Mouse (Mus musculus) megakaryocyte-erythroid progenitor cell, adult 5-6 weeks (primary cell): ENCODE data around the gene LTO1. TPM values are rescaled to one million over a fixed set of nuclear protein-coding genes. Genes with fewer than 3 reads are reported as not detected.
"Not testable (repeated sequence)": the region's sequence is repeated elsewhere in the genome, so short reads cannot be mapped to it uniquely, and the experiment has no call there.

ENCODE experiments used
- ATAC-seq: replicated peaks from 2 replicates; pipeline ENCODE4 v1.8.0; 2016; ENCODE audit warnings: mild to moderate bottlenecking, inconsistent platforms; ENCODE audit not compliant: severe bottlenecking, poor library complexity, low FRiP score, low TSS enrichment
- total RNA-seq, 2 experiments: library from RNA; stranded (forward) in 1 of 2; stranded (reverse) in 1 of 2; fragments of 200-1000, 215-1000 nt in 1 of 2; fragments of >200 nt in 1 of 2; fragmentation: Nextera tagmentation in 1 of 2; gene quantifications; 2 replicates each; pipeline ENCODE4 v1.2.3; 2014 to 2017

The LTO1 gene
- total RNA-seq (2014; fragmentation: Nextera tagmentation) (21.0 and 40.2 TPM in 2 replicates), total RNA-seq (2017) (27.1 and 30.4 TPM in 2 replicates)

DNA sequence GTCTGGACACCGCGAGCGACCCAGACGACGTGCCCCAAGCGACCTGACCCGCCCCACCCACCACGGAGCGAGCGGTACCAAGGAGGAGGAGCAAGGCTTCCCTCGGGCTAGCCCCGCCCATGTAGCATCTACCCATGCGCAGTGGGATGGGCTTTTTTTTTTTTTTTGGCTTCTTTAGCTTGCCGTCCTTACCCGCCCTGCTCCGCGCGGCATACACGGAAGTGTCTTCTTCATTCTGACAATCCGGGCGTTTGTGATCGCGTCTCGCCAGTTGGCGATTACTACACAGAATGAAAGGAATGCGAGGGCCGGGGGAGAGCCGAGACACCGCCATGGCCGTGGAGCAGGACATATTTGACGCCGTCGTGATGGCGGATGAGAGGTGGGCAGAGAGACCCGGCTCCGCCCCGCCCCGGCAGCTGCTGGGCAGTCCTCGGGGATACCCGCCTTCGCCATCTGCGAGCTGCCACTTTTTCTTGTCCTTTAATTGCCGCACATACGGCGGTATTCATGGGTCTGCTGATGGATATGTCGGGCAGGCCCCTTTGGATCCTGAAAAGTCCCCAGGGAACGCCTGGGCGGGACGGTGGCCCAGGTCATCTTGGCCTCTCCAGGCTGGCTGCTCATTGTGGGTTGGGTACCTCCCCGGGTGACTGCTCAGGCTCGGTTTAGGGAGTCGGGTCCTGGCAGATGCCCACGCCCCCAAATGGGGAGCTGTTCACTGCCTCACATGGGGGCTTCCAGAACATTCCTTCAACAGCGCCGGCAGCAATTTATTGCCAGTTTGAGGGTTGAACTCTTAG, at the start of gene LTO1:
Gene LTO1, plus strand, starts transcription at position 153 of the 803 bp plus-strand sequence.
- peak; percentile 92 for ATAC-seq

DNA sequence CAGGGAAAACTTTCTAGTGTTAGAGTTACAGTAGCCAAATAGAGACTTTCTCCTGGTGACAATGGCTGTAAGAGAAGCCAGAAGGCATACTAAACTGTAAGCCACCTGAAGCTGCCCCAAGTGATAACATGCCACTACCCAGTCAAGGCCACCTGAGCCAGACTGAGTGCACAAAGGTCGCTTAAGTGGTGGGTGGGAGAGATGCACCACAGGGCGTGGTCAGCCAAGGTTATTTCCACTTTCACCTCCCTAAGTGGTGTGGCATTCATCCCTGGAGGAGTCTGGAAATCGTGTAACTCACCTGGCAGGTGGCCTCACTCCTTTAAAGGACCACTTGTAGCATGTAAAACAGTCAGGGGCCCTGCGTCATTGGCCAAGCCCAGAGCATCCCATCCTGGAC, 47.7 kb upstream of the LTO1 start:
- ATAC-seq, result no peak

DNA sequence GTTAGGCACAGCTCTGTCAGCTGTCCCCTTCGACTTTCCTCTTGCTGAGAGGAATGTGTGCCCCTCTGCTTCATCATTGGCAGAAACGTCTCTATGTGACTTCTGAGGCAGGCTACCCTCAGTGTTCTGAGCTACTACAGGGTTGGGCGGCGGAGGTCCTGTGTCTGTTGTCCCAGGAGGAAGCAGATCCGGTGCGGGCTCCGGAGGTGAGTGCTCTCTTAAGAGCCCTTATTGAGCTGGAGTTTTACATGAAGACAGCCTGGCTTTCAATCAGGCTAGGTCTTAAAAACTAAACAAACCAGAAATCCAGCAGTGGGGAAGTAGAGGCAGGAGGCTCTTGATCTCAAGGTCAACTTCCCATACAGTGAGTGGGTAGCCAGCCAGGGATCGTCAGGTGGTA, 47.3 kb upstream of the LTO1 start:
- ATAC-seq, result no peak

GRCm38 (mm10) chr7:144872420-144872819, 42.5 kb upstream of the LTO1 start:
- no peak for ATAC-seq

DNA sequence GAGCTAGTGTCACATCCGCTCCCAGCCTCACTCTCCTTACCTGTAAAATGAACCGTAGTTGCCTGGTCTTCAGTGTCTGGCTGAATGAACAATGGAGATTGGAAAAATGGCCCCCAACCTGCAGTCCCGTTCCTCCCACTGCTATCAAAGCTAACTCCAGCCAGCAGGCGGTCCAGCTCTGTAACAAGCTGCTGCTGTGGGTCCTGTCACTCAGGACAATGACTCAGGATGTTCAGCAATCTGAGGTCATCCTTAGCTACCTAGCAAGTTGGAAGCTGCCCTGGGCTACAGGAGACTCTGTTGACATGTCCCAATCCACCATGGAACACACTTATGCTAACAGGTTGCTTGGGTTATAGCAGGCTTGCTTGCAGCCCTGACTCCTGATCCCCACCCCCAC, 41.7 kb upstream of the LTO1 start:
- ATAC-seq, result no peak

DNA sequence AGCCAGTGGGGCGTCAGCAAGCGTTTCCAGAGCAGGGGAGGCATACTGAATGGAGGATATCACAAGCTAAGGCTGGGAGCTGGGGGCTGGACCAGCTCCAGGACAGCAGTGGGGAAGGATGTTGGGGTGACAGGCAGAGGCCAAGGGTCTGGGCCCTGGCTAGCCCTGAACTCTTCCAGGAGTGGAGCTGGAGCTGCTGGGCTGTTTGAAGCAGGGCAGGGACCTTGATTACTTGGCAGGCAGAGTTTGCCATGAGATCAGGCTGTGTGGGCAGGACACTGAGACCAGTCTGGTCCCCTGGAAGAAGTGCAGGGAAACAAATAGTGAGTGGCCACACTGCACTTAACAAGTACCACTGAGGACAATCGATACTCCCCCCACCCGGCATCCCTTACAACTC, 40.7 kb upstream of the LTO1 start:
- ATAC-seq, result no peak

- ATAC-seq, result no peak
Measured at GRCm38 (mm10) chr7:144878401-144878800, 36.5 kb upstream of the LTO1 start.

DNA sequence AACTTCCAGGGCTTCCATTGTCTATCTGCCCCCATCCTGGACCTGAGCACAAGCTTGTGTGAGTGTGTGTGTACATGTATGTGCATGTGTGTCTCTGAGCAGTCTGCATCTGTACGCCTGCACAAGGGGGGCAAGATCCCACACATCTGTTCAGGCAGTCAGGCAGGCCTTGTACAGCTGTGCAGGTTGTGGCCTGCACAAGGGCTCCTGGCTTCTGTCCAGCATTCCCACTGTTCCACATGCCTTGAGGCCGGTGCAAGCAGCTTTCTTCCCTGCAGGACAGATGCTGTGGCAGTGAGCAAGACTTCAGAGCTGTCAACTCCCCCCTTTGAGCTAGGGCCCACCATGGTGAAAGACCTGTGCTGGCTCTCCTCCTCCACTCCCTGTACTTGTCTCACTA, 31.8 kb upstream of the LTO1 start:
- ATAC-seq, result no peak

DNA sequence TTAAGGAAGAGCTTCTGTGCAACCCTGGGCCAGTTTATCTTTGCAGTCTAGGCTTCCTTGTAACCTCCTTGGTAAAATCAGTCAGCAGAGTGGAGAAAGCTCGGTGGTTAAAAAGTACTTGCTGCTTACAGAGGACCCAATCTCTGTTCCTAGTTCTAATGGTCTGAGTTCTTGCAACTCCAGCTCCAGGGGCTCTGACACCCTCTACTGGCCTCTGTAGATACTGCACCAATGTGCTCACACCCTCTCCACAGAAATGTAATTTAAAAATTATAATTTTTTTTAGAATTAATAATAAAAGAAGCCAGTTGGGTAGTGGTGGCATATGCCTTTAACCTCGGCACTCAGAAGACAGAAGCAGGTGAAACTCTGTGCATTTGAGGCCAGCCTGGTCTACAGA, 27.2 kb upstream of the LTO1 start:
- 0 out of 2 replicates have a peak, but pooled peaks have one; percentile 63 for ATAC-seq

GRCm38 (mm10) chr7:144888564-144889299, 26.2 kb upstream of the LTO1 start:
- ATAC-seq, result no peak

- not testable (repeated sequence) for ATAC-seq
Measured at GRCm38 (mm10) chr7:144890661-144891060, 24.2 kb upstream of the LTO1 start.

DNA sequence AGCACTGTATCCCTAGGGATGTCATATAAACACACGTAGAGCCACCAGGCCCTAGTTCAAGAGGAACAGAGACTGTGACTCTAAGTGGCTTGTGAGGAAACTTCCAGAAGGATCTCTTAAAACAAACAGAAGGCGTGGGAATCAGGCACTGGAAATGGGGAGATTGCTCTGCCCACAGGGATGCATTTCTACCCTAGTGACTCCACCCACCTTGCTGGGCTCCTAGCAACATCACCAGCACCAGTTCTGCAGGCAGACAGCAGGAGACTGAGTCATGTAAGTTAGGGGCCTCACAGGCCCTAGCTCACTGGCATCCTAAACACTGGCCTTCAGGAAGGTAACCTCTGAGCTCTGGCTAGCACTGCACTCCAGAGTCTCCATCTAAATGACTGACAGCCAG, 23.0 kb upstream of the LTO1 start:
- no peak for ATAC-seq

DNA sequence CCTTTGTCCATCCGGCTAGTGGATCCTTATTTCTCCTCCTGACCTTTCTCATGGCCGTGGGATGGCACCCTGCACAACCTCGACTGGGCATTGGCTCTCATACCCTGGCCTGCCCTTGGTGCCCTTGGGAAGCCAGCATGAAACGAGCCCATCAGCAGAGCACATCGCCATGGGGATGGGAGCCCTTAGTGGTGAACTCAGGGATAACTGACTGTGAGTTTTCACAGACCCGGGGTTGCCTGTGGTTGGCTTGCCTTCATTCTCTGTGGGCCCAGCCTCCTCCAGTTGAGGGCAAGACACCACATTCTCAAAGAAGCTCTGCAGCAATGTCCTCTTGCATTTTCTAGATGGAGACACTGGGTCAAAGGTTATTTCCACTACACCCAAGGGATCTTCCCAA, 22.6 kb upstream of the LTO1 start:
- ATAC-seq, result no peak

DNA sequence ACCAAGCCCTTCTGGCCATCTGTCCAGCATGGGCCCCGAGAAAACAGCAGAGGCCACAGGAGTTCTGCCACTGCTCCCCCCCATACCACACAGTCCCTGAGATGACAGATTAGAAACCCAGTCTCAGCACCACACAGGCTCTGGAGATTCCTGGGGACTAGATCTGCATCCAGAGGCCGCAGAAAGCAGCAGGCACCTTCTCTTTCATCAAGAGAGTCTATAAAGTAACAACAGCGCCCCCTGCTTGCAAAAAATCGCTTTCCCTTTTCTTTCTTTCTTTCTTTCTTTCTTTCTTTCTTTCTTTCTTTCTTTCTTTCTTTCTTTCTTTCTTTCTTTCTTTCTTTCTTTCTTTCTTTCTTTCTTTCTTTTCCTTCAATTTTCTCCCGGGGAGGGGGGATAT, 20.7 kb upstream of the LTO1 start:
- no peak for ATAC-seq

GRCm38 (mm10) chr7:144894706-144895105, 20.2 kb upstream of the LTO1 start:
- no peak for ATAC-seq

DNA sequence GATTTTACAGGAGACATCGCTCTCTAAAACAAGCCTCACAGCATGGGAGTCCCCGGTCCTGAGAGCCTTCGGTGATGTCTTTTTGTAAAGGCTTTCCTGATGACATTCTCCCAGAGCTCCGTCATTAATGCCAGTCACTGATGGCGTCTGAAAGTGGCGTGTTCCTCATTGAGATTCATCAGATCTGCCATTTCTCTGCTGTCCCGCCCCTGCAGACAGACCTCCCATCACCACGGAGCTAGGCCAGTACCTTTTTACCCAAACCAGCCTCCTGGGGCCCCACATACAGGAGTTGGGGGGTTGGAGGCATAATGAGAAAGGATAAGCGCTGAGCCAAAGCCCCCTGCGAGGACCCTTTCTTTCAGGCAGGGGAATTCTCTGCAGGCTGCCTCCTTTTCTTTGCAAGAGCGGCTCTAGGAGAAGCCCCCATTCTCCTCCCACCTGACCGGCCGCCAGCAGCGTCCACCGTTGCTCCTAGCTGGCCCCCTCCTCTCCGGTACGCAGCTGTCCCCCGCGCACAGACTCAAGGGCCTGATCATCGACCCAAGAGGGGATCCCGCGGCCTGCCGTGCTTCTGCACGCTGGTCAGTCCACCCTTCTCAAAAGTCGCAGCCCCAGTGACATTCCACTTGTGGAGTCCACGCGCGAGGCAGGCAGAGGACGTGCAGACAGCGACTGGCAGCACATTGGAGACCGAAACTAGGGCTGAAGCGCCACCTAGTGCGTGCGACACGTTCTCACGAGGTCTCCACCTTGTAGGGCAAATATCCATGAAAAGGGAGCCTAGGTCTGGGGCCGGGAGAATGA, 19.4 kb upstream of the LTO1 start:
- ATAC-seq, result peak; percentile 78

DNA sequence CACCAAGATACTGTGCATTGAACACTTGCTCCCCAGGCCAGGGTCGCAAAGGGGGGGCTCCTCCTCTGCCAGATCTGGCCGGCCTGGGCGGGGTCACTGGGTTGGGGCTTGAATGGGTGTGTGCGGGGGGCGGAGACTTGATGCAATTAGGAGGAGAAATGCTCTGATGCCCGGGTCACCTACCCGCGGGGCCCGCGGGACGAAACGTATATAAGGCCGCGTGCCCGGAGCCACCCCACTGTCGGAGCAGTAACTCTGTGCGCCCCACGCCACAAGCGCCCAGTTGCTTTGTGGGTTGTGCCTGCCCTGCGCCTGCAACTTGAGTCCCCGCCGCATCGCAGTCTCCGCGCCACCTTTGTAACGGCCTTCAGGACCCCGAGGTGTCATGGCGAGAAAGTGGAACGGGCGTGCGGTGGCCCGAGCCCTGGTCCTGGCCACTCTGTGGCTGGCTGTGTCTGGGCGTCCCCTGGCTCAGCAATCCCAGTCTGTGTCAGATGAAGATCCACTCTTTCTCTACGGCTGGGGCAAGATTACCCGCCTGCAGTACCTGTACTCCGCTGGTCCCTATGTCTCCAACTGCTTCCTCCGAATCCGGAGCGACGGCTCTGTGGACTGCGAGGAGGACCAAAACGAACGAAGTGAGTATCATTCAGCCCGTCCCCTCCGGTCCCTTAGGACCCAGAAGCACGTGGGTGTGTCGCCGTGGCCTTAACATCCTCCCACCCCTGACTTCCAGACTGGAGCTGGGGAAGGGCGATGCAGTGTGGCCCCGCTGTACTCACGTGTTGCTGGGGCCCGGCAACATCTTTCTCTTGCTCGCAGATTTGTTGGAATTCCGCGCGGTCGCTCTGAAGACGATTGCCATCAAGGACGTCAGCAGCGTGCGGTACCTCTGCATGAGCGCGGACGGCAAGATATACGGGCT, 18.3 kb upstream of the LTO1 start, which contains the start of gene Fgf15:
Gene Fgf15, plus strand, starts transcription at position 238 of the 925 bp plus-strand sequence.
- peak; percentile 20; the same call in 1 of the 2 replicates for ATAC-seq

DNA sequence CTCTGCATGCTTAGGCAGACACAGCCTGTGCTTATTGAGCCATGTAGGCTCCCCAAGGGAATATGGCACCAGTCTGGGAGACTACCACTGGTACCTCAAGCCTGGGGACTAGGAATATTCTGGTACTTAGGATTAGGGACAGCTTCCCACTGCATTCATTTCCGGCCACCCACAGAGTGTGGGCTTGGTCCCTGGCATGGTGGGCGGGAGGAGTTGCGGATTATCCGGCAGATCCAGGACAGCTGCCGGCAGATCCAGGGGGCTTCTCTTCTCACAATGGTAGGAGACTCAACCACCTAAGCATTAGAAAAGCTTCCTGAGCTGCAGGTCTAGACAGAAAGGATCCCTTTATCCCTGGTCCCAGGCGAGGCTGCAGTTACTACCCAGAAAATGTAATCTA, 16.4 kb upstream of the LTO1 start:
- no peak for ATAC-seq

DNA sequence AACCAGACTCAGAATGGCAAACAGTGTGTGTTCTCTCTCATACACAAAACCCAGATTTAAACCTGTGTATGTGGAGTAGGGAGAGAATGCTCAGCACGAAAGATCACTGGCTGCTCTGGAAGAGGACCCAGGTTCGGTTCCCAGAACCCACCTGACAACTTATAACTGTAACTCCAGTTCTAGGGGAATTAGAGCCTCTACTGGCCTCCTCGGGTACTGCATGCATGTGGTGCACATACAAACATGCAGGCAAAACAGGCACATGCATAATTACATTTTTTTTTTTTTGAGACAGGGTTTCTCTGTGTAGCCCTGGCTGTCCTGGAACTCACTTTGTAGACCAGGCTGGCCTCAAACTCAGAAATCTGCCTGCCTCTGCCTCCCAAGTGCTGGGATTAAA, 9.4 kb upstream of the LTO1 start:
- not testable (repeated sequence) for ATAC-seq
